Mouse (Mus musculus): Measurements from ENCODE around the gene Zmynd10. TPM values are rescaled to one million over a fixed set of nuclear protein-coding genes. Genes with fewer than 3 reads are reported as not detected.
"Not testable (repeated sequence)": the region's sequence is repeated elsewhere in the genome, so short reads cannot be mapped to it uniquely, and the experiment has no call there.

Zmynd10 gene
- total RNA-seq, 2 experiments from 2014 or later: not detected

DNA sequence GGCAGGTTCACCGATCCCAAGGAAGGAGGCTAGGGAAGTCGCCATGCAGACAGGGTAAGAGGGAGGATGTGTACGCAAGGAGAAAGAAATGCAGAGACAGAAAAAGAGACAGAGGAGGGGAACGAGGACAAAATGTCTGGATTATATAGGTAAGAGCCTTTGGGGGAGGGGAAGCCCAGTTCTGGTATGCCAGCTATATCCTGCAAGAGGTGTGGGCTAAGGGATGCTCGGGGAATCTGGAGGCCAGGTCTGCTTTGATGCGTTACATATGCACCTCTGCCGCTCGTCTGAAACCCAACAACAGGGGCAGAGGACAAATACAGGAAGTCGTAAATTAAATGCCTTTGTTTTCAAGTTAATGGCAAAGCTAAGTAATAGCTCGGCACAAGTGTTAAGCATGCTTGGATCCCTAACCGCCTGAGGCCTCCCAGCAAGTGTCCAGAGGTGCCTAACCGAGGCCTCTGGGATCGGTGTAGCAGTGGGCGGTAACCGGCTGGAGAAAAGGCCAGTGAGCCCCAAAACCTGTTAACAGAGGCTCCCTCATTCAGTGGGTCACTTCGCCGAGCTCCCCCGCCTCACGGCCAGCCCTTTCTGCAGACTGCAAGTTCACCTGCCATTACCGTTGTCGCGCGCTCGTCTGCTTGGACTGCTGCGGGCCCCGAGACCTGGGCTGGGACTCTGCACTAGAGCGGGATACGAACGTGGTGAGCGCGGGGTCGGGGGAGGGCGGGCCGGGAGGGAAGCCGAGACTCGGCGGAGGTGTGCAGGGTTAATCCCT lies 6.6 kb downstream of the Zmynd10 start:
- intact Hi-C loops (cut with DNase I): no loop called here
- no peak for DNase-seq

GRCm38 (mm10) chr9:107554319-107554825 lies 7.3 kb downstream of the Zmynd10 start:
- DNase-seq: peak; percentile 91

GRCm38 (mm10) chr9:107555031-107555457 lies 7.9 kb downstream of the Zmynd10 start:
- peak; percentile 71 to 81 for DNase-seq
- intact Hi-C loops (cut with DNase I): no loop called here

More at GRCm38 (mm10) chr9:107554319-107554825, 7.3 kb downstream of the Zmynd10 start:
- intact Hi-C loops (cut with DNase I): no loop called here

DNA sequence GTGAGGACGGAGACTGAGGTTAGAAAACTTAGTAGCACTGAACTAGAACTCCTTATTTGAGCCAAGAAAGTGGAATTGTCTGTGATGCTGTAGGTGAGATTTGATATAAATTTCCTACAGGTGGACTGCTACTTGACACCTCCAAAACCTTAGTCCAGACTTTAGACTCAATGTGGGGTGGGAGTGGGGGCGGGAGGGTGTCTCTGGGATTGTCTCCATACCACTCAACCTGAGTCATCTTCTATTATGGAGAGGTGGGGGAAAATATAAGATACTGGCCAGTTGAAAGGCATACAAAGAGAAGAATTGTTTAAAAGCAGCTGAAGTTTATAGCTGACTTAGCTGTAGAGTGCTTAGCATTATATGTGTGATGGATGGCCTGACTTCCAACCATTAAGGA lies 8.6 kb downstream of the Zmynd10 start:
- intact Hi-C loops (cut with DNase I): no loop called here

DNA sequence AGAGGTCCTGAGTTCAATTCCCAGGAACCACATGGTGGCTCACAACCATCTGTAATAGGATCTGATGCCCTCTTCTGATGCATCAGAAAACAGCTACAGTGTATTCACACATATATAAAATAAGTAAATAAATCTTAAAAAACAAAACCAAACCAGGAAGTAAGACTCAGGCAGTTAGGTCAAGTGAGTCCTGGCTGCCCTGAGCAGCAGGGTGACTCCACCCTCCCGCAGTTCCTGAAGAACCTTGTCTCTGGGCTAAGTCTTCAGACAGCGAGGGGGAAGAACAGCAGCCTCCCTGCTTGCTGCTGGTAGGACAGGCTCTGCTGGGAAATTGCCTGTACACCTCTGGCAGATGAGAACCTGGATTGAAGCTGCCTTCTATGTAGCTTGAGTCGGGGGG lies 9.2 kb downstream of the Zmynd10 start:
- intact Hi-C loops (cut with DNase I): no loop called here
- DNase-seq: no peak

More for the DNA sequence above, 8.6 kb downstream of the Zmynd10 start:
- DNase-seq: no peak

DNA sequence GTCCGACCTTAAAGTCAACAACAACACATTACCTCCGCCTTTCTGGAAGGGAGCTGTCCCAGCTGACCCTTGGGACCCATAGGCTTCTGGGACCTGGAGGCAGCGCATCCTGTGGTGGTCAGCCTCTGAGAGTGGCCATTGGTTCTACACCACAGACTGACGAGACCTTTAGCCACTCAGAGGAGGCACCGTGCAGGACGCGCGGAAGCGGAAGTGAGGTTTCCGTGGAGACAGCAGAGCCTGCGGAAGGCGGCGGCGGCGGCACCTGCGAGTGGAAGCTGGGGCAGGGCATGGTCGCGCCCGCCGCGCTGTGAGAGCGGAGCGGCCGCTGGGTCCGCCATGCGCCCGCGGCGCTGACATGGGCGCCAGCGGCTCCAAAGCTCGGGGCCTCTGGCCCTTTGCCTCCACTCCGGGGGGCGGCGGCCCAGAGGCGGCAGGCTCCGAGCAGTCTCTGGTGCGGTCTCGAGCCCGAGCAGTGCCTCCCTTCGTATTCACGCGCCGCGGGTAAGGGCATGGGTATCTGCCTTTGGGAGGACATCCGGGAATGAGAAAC lies 16.0 kb downstream of the Zmynd10 start, which contains the start of gene Tusc2:
Gene Tusc2, plus strand, starts transcription at position 227 of the 553 bp plus-strand sequence.
- intact Hi-C loops (cut with DNase I): no loop called here
- peak; percentile 92 to 93 for DNase-seq

DNA sequence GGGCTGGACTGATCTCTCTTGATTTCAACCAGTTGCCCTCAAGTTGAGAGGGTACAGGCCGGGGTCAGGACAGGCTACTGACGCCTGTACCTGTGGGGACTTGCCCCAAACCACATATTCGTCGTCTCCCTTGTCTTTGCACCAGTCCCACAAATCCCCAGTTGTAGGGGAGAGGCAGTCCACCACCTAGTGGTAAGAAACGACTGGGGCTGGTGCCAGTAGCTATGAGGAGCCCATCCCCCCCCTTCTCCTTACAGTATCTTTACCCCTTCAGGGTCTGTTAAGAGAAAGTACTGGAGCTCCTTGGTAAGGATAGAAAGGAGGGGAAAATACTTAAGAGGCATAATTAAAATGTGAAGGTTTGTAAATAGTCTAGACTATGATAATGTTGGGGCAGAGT lies 18.5 kb downstream of the Zmynd10 start:
- intact Hi-C loops (cut with DNase I): loop anchor here (5.0 kb wide), 1 partner anchor 67 kb away; no protein-coding TSS in a partner anchor
- DNase-seq: not testable (repeated sequence)

- intact Hi-C loops (cut with DNase I): loop anchor here (5.0 kb wide), 1 partner anchor 66 kb away; no protein-coding TSS in a partner anchor
- peak; percentile 86 to 93 for DNase-seq
Measured at GRCm38 (mm10) chr9:107566041-107566709, 19.1 kb downstream of the Zmynd10 start.

DNA sequence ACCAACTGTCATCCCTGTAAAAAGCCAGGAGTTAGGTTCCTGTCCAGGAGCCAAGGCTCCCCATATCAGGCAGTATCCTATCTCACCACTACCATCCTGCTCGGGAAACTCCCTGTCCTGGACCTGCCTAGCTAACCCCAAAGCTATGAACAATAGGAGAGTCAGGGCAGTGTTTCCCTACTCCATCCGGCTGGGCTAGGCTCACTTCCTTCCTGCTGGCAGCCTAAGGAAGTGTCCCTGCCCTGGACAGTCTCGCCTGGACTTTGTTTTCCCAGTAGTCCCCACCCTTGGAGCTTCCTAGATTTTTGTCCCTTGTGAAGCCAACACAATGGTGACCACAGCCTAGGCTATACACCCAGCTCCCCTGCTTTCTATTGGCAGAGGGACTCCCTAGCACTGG lies 19.8 kb downstream of the Zmynd10 start:
- intact Hi-C loops (cut with DNase I): loop anchor here (5.0 kb wide), 1 partner anchor 65 kb away; no protein-coding TSS in a partner anchor
- peak; percentile 61 to 62 for DNase-seq

GRCm38 (mm10) chr9:107567702-107568319 lies 20.7 kb downstream of the Zmynd10 start, which contains the start of gene Hyal2:
Gene Hyal2, plus strand, starts transcription at chr9:107567945.
- peak in 1 of 2 experiments; percentile 53 for DNase-seq
- intact Hi-C loops (cut with DNase I): loop anchor here (5.0 kb wide), 1 partner anchor 64 kb away; no protein-coding TSS in a partner anchor

- DNase-seq: peak; percentile 83 to 90
- intact Hi-C loops (cut with DNase I): loop anchor here (1.0 to 5.0 kb wide), 2 partner anchors 12 to 64 kb away; partner anchors contain the start of gene Hyal3
Measured at GRCm38 (mm10) chr9:107568331-107569261, 21.5 kb downstream of the Zmynd10 start.

DNA sequence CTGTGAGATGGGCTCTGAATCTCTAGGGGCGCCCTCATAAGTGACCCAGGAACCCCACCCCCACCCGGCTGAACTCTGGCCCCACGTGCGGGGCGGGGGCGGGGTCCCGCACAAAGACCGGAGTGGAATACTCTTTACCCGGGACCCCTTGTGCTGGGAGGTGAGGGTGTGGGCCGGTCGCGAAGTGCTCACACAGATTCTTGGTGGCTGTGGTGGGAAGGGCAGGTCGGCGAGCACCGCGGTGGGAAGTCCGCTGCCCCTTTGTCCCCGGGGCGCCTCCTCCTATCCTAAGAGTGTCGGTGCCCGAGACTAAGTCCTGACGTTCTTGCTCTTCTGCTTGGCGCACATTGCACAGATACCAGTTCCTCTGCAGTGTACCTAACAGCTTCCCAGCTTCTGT lies 22.2 kb downstream of the Zmynd10 start:
- DNase-seq: no peak
- intact Hi-C loops (cut with DNase I): loop anchor here (1.0 to 5.0 kb wide), 2 partner anchors 11 to 63 kb away; partner anchors contain the start of gene Hyal3

DNA sequence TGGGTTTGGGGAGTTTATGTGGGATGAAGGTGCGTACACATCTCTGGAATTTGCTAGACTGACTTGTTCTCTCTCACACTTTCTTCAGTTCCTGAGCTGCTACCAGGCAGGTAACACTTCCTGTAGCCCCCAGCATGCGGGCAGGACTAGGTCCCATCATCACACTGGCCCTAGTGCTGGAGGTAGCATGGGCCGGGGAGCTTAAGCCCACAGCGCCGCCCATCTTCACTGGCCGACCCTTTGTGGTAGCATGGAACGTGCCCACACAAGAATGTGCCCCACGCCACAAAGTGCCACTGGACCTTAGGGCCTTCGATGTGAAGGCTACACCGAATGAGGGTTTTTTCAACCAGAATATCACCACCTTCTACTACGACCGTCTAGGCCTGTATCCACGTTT lies 22.9 kb downstream of the Zmynd10 start:
- intact Hi-C loops (cut with DNase I): no loop called here
- no peak for DNase-seq

- intact Hi-C loops (cut with DNase I): no loop called here
- DNase-seq: no peak
Measured at GRCm38 (mm10) chr9:107570845-107571244, 23.7 kb downstream of the Zmynd10 start.

- intact Hi-C loops (cut with DNase I): no loop called here
- peak in 1 of 2 experiments; percentile 49 for DNase-seq
Measured at GRCm38 (mm10) chr9:107571534-107572326, 24.6 kb downstream of the Zmynd10 start.

- DNase-seq: no peak
- intact Hi-C loops (cut with DNase I): no loop called here
Measured at GRCm38 (mm10) chr9:107572327-107572662, 25.2 kb downstream of the Zmynd10 start.

- DNase-seq; intact Hi-C loops (cut with DNase I): not testable (repeated sequence)
Measured at GRCm38 (mm10) chr9:107573774-107574173, 26.7 kb downstream of the Zmynd10 start.

- no peak for DNase-seq
- intact Hi-C loops (cut with DNase I): no loop called here
Measured at GRCm38 (mm10) chr9:107575579-107576356, 28.7 kb downstream of the Zmynd10 start.

All from heart, postnatal 36 days (tissue).